Mouse (Mus musculus) kidney, adult 2 months (tissue): ENCODE data around the gene Lmln.

ENCODE experiments used
- CTCF ChIP-seq: fragments of 200-500 bp; conservative IDR thresholded peaks from 2 replicates; pipeline ENCODE4 v1.5.1; 2011; ENCODE audit warnings: low read depth, mild to moderate bottlenecking, control low read depth, low read length, moderate library complexity, mixed read lengths; ENCODE audit not compliant: insufficient read depth, insufficient read length
- POLR2A ChIP-seq: fragments of 200-500 bp; IDR thresholded peaks from one replicate; pipeline ENCODE4 v1.6.1; 2011; ENCODE audit warnings: low read depth, low read length, control low read depth

- TF ChIP-seq CTCF: no peak
- TF ChIP-seq POLR2A: no peak
Measured at GRCm38 (mm10) chr16:33062682-33063131, 386 bp downstream of the Lmln start.
